Mouse (Mus musculus): ENCODE results near the gene Prrg4. TPM values are rescaled to one million over a fixed set of nuclear protein-coding genes. Genes with fewer than 3 reads are reported as not detected.

Prrg4 gene
- polyA plus RNA-seq, 1 experiment from 2014 or later: 2.1 TPM

DNA sequence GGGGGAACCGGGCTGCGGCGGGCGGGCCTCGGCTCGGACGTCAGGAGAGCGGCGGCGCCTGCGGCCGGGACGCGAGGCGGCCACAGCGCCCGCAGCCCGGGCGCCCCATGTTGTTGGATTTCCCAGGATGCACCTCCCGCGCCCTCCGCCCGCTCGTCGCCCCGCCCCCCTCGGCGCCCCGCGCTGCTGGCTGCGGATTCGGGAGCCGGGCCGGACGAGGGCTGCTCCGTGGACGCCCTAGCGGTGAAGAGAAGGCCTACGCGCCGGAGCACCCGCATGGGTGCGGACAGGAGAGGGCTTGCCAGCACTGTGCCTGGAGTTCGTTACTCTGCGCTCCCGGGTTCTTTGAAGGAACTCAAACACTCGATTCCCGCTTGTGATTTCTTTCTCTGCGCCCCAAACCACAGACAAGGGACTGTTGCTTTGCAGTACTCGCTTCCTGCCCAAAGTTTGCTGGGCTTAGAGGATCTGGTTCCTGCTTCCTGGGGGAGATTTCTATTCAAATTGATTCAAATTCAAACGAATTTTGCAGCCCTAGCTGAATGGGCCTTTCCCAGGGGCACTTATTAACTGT, 32.7 kb downstream of the Prrg4 start:
- Histone ChIP-seq H3K4me1 (replicated peaks; ENCODE audit: control insufficient read depth, insufficient read depth, low read length) (peaks cover 10% of the 10 kb centered on the region), H3K36me3 (ENCODE audit: control insufficient read depth, insufficient read depth, low read length) (no peaks in the 10 kb centered on the region), H3K4me3 (ENCODE audit: low read length) (peak overlapping the region; percentile 96), H3K27ac (ENCODE audit: low read length) (peak overlapping the region; percentile 99), H3K27me3 (ENCODE audit: control insufficient read depth, insufficient read depth, low read depth, low read length) (no peaks in the 10 kb centered on the region), H3K9me3 (ENCODE audit: control insufficient read depth, low read length) (no peaks in the 10 kb centered on the region), H3K4me2 (ENCODE audit: low read depth, low read length) (peak overlapping the region; percentile 76), H3K9ac (ENCODE audit: low read length) (peak overlapping the region; percentile 99)
- ATAC-seq (ENCODE audit: low read depth): peak; percentile 94
- WGBS: 0% methylated on average over 34 of the region's 51 CpGs

DNA sequence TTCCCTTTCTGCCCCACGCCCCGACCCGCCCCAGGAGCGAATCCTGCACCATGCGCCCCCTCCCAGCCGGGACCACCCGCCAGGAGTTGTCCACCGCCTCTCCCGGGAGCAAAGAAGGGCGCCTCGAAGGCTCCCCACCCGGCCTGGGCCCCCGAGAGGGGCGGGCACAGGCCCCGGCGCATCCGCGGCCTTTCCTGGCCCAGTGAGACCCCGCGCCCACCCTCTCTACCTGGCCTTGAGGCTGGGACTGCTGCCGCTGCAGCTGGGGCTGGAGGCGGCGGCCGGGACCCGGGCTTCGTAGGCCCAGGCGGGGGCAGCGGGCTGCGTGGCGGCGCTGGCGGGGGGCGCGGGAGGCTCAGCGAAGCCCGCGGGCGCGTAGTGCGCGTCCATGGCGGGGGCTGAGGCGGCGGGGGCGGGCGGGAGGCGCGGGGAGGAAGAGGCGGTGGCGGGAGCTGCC, 33.3 kb downstream of the Prrg4 start, which contains the start of gene Qser1:
TSS of gene Qser1 (minus strand) at position 390 of the 457 bp plus-strand sequence.
- Histone ChIP-seq H3K4me2 (ENCODE audit: low read depth, low read length) (peak within 1 kb of the TSS; percentile 76), H3K27me3 (ENCODE audit: control insufficient read depth, insufficient read depth, low read depth, low read length) (no peaks in the 10 kb centered on the region), H3K9ac (ENCODE audit: low read length) (peak within 1 kb of the TSS; percentile 99), H3K4me1 (replicated peaks; ENCODE audit: control insufficient read depth, insufficient read depth, low read length) (peaks cover 10% of the 10 kb centered on the region), H3K4me3 (ENCODE audit: low read length) (peak within 1 kb of the TSS; percentile 96), H3K36me3 (ENCODE audit: control insufficient read depth, insufficient read depth, low read length) (no peaks in the 10 kb centered on the region), H3K27ac (ENCODE audit: low read length) (peak within 1 kb of the TSS; percentile 99), H3K9me3 (ENCODE audit: control insufficient read depth, low read length) (no peaks in the 10 kb centered on the region)
- peak; percentile 64 for ATAC-seq (ENCODE audit: low read depth)
- WGBS: under 1% methylated on average over 21 of the region's 50 CpGs

DNA sequence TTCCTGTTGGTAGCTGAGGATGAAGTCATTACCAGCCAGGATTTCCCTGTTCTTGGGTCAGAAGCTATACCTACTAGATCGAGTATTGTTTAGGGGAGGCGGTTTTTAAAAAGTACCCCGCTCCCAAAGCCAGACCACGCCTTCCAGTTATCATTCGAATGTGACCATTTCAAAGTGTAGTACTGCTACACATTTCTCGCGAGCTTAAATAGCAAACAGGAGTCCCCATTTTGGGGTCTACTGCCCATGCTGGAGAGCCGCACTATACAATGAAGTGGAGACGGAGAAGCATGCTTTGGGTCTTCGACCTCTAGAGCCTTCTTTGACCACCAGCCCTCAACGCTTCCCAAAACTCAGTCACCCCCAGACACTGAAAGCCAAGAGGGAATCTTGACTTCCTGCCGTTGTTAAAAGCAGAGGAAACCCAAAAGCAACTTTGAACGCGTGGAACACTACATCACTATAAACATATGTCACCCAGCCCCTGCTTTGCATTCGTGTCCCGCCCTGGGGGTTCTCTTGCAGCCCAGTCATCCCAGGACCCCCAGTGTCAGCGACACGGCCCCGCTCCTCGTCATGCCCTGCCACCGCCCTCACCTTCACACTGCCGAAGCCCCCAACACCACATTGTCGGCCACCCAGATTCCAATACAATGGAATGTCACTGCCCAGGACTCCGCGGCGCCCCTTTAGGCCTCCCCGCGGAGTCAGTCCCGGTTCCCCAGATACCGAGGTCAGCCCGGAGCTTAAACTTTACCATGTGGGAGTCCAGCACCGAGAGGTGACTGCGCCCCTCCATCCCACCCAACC, 33.9 kb downstream of the Prrg4 start:
- under 1% methylated on average over 33 of the region's 33 CpGs for WGBS

DNA sequence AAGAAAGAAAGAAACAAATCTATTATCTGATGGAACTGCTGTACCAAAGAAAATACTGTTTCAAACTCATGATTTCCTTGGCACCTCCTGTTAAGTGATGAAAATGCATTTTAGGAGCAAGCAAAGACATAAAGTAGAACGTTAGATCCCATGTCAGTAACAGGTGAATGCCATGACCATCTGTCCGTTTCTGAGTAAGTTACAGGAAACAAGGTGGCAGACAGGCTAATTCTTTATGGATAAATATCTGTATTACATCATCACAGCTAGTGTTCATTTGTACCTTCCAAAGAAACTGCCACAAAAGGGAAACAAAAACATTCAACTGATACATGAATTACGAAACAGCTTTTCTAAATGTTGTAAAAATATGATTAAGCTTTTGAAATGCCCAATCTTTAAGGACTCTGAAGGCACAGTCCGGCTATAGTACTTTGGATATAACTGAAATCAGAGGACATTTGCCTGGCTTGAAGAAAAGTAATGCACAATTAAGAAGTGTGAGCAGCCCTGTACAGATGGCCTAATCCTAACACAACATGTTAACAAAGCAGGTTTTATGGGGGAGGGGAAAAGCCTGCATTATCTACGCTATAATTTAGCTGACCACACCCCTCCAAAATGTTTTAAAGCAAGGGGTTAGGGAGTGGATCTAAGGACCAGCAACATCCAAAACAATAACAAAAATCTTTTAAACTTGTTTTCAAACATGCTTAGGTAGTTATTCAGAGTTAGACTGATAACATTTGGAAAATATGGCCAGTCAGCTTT, 35.3 kb downstream of the Prrg4 start:
- no peak overlapping the region for H3K4me2 ChIP-seq (ENCODE audit: low read depth, low read length)
- no peak overlapping the region for H3K4me3 ChIP-seq (ENCODE audit: low read length)
- H3K9ac ChIP-seq (ENCODE audit: low read length): no peak overlapping the region
- no peak for ATAC-seq (ENCODE audit: low read depth)
- no peaks in the 10 kb centered on the region for H3K9me3 ChIP-seq (ENCODE audit: control insufficient read depth, low read length)
- H3K4me1 ChIP-seq (replicated peaks; ENCODE audit: control insufficient read depth, insufficient read depth, low read length): peaks cover 10% of the 10 kb centered on the region
- H3K36me3 ChIP-seq (ENCODE audit: control insufficient read depth, insufficient read depth, low read length): no peaks in the 10 kb centered on the region
- WGBS: 54% methylated on average over 5 of the region's 5 CpGs
- H3K27me3 ChIP-seq (ENCODE audit: control insufficient read depth, insufficient read depth, low read depth, low read length): no peaks in the 10 kb centered on the region
- H3K27ac ChIP-seq (ENCODE audit: low read length): no peak overlapping the region

More for the DNA sequence above, 33.9 kb downstream of the Prrg4 start:
- Histone ChIP-seq H3K27me3 (ENCODE audit: control insufficient read depth, insufficient read depth, low read depth, low read length) (no peaks in the 10 kb centered on the region), H3K4me1 (replicated peaks; ENCODE audit: control insufficient read depth, insufficient read depth, low read length) (peaks cover 10% of the 10 kb centered on the region), H3K4me2 (ENCODE audit: low read depth, low read length) (peak overlapping the region; percentile 76), H3K36me3 (ENCODE audit: control insufficient read depth, insufficient read depth, low read length) (no peaks in the 10 kb centered on the region), H3K27ac (ENCODE audit: low read length) (peak overlapping the region; percentile 99), H3K9me3 (ENCODE audit: control insufficient read depth, low read length) (no peaks in the 10 kb centered on the region), H3K9ac (ENCODE audit: low read length) (peak overlapping the region; percentile 99), H3K4me3 (ENCODE audit: low read length) (peak overlapping the region; percentile 96)
- ATAC-seq (ENCODE audit: low read depth): peak; percentile 35

DNA sequence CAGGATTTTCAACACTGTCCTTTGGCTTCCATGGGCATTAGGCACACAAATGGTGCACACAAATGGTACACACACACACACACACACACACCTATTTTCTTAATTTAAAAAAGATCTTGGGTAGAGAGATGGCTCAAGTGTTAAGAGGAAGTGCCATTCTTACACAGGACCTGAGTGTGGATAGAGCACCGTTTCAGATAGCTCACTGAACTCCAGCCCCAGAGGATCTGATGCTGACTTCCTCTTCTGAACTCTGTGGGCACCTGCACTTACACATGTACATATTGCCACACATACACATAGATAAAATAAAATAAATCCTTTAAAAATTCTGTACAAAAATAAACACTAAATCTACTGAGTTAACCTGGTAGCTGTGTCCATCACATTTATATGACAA, 44.2 kb downstream of the Prrg4 start:
- no peak overlapping the region for H3K4me2 ChIP-seq (ENCODE audit: low read depth, low read length)
- no peak overlapping the region for H3K9ac ChIP-seq (ENCODE audit: low read length)
- no peaks in the 10 kb centered on the region for H3K4me1 ChIP-seq (replicated peaks; ENCODE audit: control insufficient read depth, insufficient read depth, low read length)
- ATAC-seq (ENCODE audit: low read depth): no peak
- no peak overlapping the region for H3K4me3 ChIP-seq (ENCODE audit: low read length)
- no peaks in the 10 kb centered on the region for H3K36me3 ChIP-seq (ENCODE audit: control insufficient read depth, insufficient read depth, low read length)
- no peak overlapping the region for H3K27ac ChIP-seq (ENCODE audit: low read length)
- no peaks in the 10 kb centered on the region for H3K27me3 ChIP-seq (ENCODE audit: control insufficient read depth, insufficient read depth, low read depth, low read length)
- WGBS: 65% methylated on average over 1 of the region's 1 CpGs
- 0 out of 2 replicates have a peak, but pooled peaks cover 3% of the 10 kb centered on the region for H3K9me3 ChIP-seq (ENCODE audit: control insufficient read depth, low read length)

Other genes with a start within 250 kb of the Prrg4 start
- gene Tcp11l1, start 137.7 kb downstream of the Prrg4 start, polyA plus RNA-seq (2015; fragmentation: Nextera tagmentation; extraction: Ambion mirVana): 20.1 and 22.8 TPM in 2 replicates
- gene Pin1rt1, start 133.5 kb downstream of the Prrg4 start, polyA plus RNA-seq (2015; fragmentation: Nextera tagmentation; extraction: Ambion mirVana): 0.18 and 0.21 TPM in 2 replicates
- gene Depdc7, start 107.0 kb downstream of the Prrg4 start, polyA plus RNA-seq (2015; fragmentation: Nextera tagmentation; extraction: Ambion mirVana): 7.5 and 8.0 TPM in 2 replicates
- gene Qser1, start 33.1 kb downstream of the Prrg4 start, polyA plus RNA-seq (2015; fragmentation: Nextera tagmentation; extraction: Ambion mirVana): 8.3 and 9.3 TPM in 2 replicates
- gene Ccdc73, start 17.9 kb upstream of the Prrg4 start, polyA plus RNA-seq (2015; fragmentation: Nextera tagmentation; extraction: Ambion mirVana): 6.4 and 7.2 TPM in 2 replicates
- gene Eif3m, start 167.2 kb upstream of the Prrg4 start, polyA plus RNA-seq (2015; fragmentation: Nextera tagmentation; extraction: Ambion mirVana): 243 and 250 TPM in 2 replicates
- gene Gm11060, start 242.1 kb upstream of the Prrg4 start, polyA plus RNA-seq (2015; fragmentation: Nextera tagmentation; extraction: Ambion mirVana): not detected in 2 replicates